Mouse (Mus musculus) intestine, embryonic 14.5 days (tissue): ENCODE results near the gene Tmed9. TPM values are rescaled to one million over a fixed set of nuclear protein-coding genes. Genes with fewer than 3 reads are reported as not detected.

Experiments used
- ATAC-seq: fragments of 200-750 bp; cut with Nextera tagmentation; replicated peaks from 2 replicates; pipeline ENCODE4 v1.8.0; 2017; ENCODE audit warnings: low read depth, moderate number of reproducible peaks, moderate TSS enrichment, moderate library complexity; ENCODE audit not compliant: low FRiP score, low TSS enrichment
- DNase-seq: peaks from one replicate; pipeline ENCODE4 v3.0.0-alpha.2; 2018; ENCODE audit warnings: low spot score
- H3K27ac ChIP-seq: fragments of 300-500 bp; sonication (generic); 2 replicates; pipeline ENCODE4 v1.5.1; 2014; ENCODE audit warnings: low read depth, mild to moderate bottlenecking, control low read depth
- H3K27me3 ChIP-seq: fragments of 300-500 bp; sonication (generic); replicated peaks from 2 replicates; pipeline ENCODE4 v1.6.1; 2014; ENCODE audit warnings: low read length, control low read depth; ENCODE audit not compliant: control insufficient read depth, insufficient read depth
- H3K36me3 ChIP-seq: fragments of 300-500 bp; sonication (generic); 2 replicates; pipeline ENCODE4 v1.6.1; 2014; ENCODE audit warnings: low read length, control low read depth; ENCODE audit not compliant: control insufficient read depth, insufficient read depth
- H3K4me1 ChIP-seq: fragments of 300-500 bp; sonication (generic); replicated peaks from 2 replicates; pipeline ENCODE4 v1.6.1; 2014; ENCODE audit warnings: low read length, control low read depth, mixed read lengths; ENCODE audit not compliant: control insufficient read depth, insufficient read depth
- H3K4me2 ChIP-seq: fragments of 300-500 bp; sonication (generic); 2 replicates; pipeline ENCODE4 v1.6.1; 2014; ENCODE audit warnings: low read length
- H3K4me3 ChIP-seq: fragments of 300-500 bp; sonication (generic); 2 replicates; pipeline ENCODE4 v1.5.1; 2014; ENCODE audit warnings: low read depth, low read length, control low read depth, mixed read lengths
- H3K9ac ChIP-seq: fragments of 300-500 bp; sonication (generic); 2 replicates; pipeline ENCODE4 v1.6.1; 2014; ENCODE audit warnings: mild to moderate bottlenecking, low read length
- H3K9me3 ChIP-seq: fragments of 300-500 bp; sonication (generic); 2 replicates; pipeline ENCODE4 v1.6.1; 2016; ENCODE audit warnings: low read length, control low read depth; ENCODE audit not compliant: control insufficient read depth
- WGBS: fragments of 180-500 bp; shearing (Covaris S2); extraction: QIAGEN DNeasy Blood & Tissue Kit; methylation state at CpG from one replicate; pipeline ENCODE4 v1.1.7; 2014; 5-methylcytosine and 5-hydroxymethylcytosine counted together
- polyA plus RNA-seq: library from polyadenylated mRNA; unstranded; fragments of >200 nt; fragmentation: Nextera tagmentation; extraction: Ambion mirVana; gene quantifications from 2 replicates; pipeline ENCODE4 v1.2.1, GENCODE M21; 2014

The Tmed9 gene
- 59.9 and 64.8 TPM in 2 replicates for polyA plus RNA-seq

GRCm38 (mm10) chr13:55573432-55573831, at the start of gene Tmed9:
Gene Tmed9, plus strand, starts transcription at chr13:55573732.
- ATAC-seq (no peak), DNase-seq (no peak)
- H3K4me1 ChIP-seq, result peaks cover 17% of the 10 kb centered on the region
- H3K4me2 ChIP-seq, result no peak within 1 kb of the TSS
- no peak within 1 kb of the TSS for H3K27ac ChIP-seq
- no peaks in the 10 kb centered on the region for H3K9me3 ChIP-seq
- no peak within 1 kb of the TSS for H3K9ac ChIP-seq
- H3K36me3 ChIP-seq, result peaks cover 2% of the 10 kb centered on the region; the same call in 1 of the 2 replicates
- H3K27me3 ChIP-seq, result no peaks in the 10 kb centered on the region
- H3K4me3 ChIP-seq, result no peak within 1 kb of the TSS
- WGBS, result 96% methylated on average over 2 of the region's 2 CpGs

- no peaks in the 10 kb centered on the region for H3K9me3 ChIP-seq
- ATAC-seq, result no peak
- H3K4me1 ChIP-seq, result no peaks in the 10 kb centered on the region
- H3K4me2 ChIP-seq, result no peak overlapping the region
- H3K27me3 ChIP-seq, result no peaks in the 10 kb centered on the region
- H3K36me3 ChIP-seq, result peaks cover 2% of the 10 kb centered on the region
- DNase-seq, result no peak
- H3K9ac ChIP-seq, result no peak overlapping the region
- 87% methylated on average over 23 of the region's 23 CpGs for WGBS
- H3K4me3 ChIP-seq, result no peak overlapping the region
- H3K27ac ChIP-seq, result no peak overlapping the region
Measured at GRCm38 (mm10) chr13:55523951-55524600, 49.5 kb upstream of the Tmed9 start.

GRCm38 (mm10) chr13:55525733-55526553, 47.6 kb upstream of the Tmed9 start:
- 82% methylated on average over 16 of the region's 16 CpGs for WGBS
- H3K27me3 ChIP-seq, result no peaks in the 10 kb centered on the region
- H3K9me3 ChIP-seq, result no peaks in the 10 kb centered on the region
- no peak overlapping the region for H3K27ac ChIP-seq
- DNase-seq, result no peak
- H3K9ac ChIP-seq, result no peak overlapping the region
- H3K4me2 ChIP-seq, result no peak overlapping the region
- H3K4me1 ChIP-seq, result no peaks in the 10 kb centered on the region
- peaks cover 19% of the 10 kb centered on the region for H3K36me3 ChIP-seq
- ATAC-seq, result no peak
- H3K4me3 ChIP-seq, result no peak overlapping the region

- Histone ChIP-seq H3K9me3 (no peaks in the 10 kb centered on the region), H3K4me1 (no peaks in the 10 kb centered on the region), H3K4me2 (no peak overlapping the region), H3K27ac (no peak overlapping the region), H3K27me3 (no peaks in the 10 kb centered on the region), H3K9ac (no peak overlapping the region), H3K36me3 (peaks cover 31% of the 10 kb centered on the region), H3K4me3 (no peak overlapping the region)
- WGBS, result 83% methylated on average over 16 of the region's 16 CpGs
- no peak for ATAC-seq
- DNase-seq, result no peak
Measured at GRCm38 (mm10) chr13:55527212-55527611, 46.3 kb upstream of the Tmed9 start.

GRCm38 (mm10) chr13:55527834-55528772, 45.4 kb upstream of the Tmed9 start:
- H3K4me1 ChIP-seq, result no peaks in the 10 kb centered on the region
- ATAC-seq (no peak), DNase-seq (no peak)
- H3K36me3 ChIP-seq, result peaks cover 38% of the 10 kb centered on the region
- H3K27ac ChIP-seq, result no peak overlapping the region
- H3K4me2 ChIP-seq, result no peak overlapping the region
- WGBS, result 81% methylated on average over 18 of the region's 18 CpGs
- no peak overlapping the region for H3K9ac ChIP-seq
- H3K4me3 ChIP-seq, result no peak overlapping the region
- no peaks in the 10 kb centered on the region for H3K27me3 ChIP-seq
- H3K9me3 ChIP-seq, result no peaks in the 10 kb centered on the region

- Histone ChIP-seq H3K27me3 (no peaks in the 10 kb centered on the region), H3K27ac (no peak within 1 kb of the TSS), H3K4me2 (no peak within 1 kb of the TSS), H3K4me1 (no peaks in the 10 kb centered on the region), H3K36me3 (peaks cover 50% of the 10 kb centered on the region), H3K9me3 (no peaks in the 10 kb centered on the region), H3K4me3 (no peak within 1 kb of the TSS), H3K9ac (no peak within 1 kb of the TSS)
- DNase-seq (no peak), ATAC-seq (no peak)
- WGBS, result 75% methylated on average over 8 of the region's 8 CpGs
Measured at GRCm38 (mm10) chr13:55529198-55529915, 44.2 kb upstream of the Tmed9 start, which contains the start of gene Dok3. Gene Dok3, minus strand, starts transcription at chr13:55529296.

- Histone ChIP-seq H3K27me3 (no peaks in the 10 kb centered on the region), H3K9ac (no peak overlapping the region), H3K4me2 (peak overlapping the region; percentile 70), H3K27ac (no peak overlapping the region), H3K9me3 (no peaks in the 10 kb centered on the region), H3K36me3 (peaks cover 69% of the 10 kb centered on the region), H3K4me1 (0 out of 2 replicates have a peak, but pooled peaks cover 4% of the 10 kb centered on the region), H3K4me3 (no peak overlapping the region)
- 91% methylated on average over 15 of the region's 15 CpGs for WGBS
- no peak for ATAC-seq
- DNase-seq, result no peak
Measured at GRCm38 (mm10) chr13:55535191-55535590, 38.3 kb upstream of the Tmed9 start.

- H3K4me1 ChIP-seq, result 0 out of 2 replicates have a peak, but pooled peaks cover 4% of the 10 kb centered on the region
- peak overlapping the region; percentile 83 for H3K4me3 ChIP-seq
- WGBS, result 16% methylated on average over 17 of the region's 17 CpGs
- peaks cover 69% of the 10 kb centered on the region for H3K36me3 ChIP-seq
- H3K27me3 ChIP-seq, result no peaks in the 10 kb centered on the region
- H3K4me2 ChIP-seq, result peak overlapping the region; percentile 70
- H3K9me3 ChIP-seq, result no peaks in the 10 kb centered on the region
- no peak overlapping the region; the same call in 1 of the 2 replicates for H3K27ac ChIP-seq
- peak overlapping the region; percentile 69 for H3K9ac ChIP-seq
- DNase-seq, result no peak
- ATAC-seq, result peak; percentile 22
Measured at GRCm38 (mm10) chr13:55535796-55536193, 37.7 kb upstream of the Tmed9 start.
